Mouse (Mus musculus) macrophage (primary cell): Measurements from ENCODE around the gene Mtfmt. TPM values are rescaled to one million over a fixed set of nuclear protein-coding genes. Genes with fewer than 3 reads are reported as not detected.

Source experiments
- H3K27ac ChIP-seq: fragments of 350-480 bp; formaldehyde crosslinking; 2 replicates; pipeline ENCODE4 v1.9.0; 2021
- H3K36me3 ChIP-seq: fragments of 350-480 bp; formaldehyde crosslinking; 2 replicates; pipeline ENCODE4 v1.9.0; 2021; ENCODE audit errors: inconsistent target
- H3K4me3 ChIP-seq: fragments of 350-480 bp; formaldehyde crosslinking; 2 replicates; pipeline ENCODE4 v1.9.0; 2021; ENCODE audit errors: inconsistent target
- H3K79me2 ChIP-seq: fragments of 350-480 bp; formaldehyde crosslinking; 2 replicates; pipeline ENCODE4 v1.9.0; 2021; ENCODE audit errors: inconsistent target
- WGBS: methylation state at CpG from one replicate; pipeline ENCODE4 v1.1.7; 2026; ENCODE audit warnings: inconsistent platforms; ENCODE audit not compliant: missing documents; 5-methylcytosine and 5-hydroxymethylcytosine counted together
- polyA plus RNA-seq: library from polyadenylated mRNA; stranded (reverse); fragments of 250-400 nt; gene quantifications from 3 replicates; pipeline ENCODE4 v1.2.4, GENCODE M21; 2018; ENCODE audit warnings: inconsistent platforms

Mtfmt gene
- polyA plus RNA-seq, 1 experiment from 2014 or later = 7.4 TPM

DNA sequence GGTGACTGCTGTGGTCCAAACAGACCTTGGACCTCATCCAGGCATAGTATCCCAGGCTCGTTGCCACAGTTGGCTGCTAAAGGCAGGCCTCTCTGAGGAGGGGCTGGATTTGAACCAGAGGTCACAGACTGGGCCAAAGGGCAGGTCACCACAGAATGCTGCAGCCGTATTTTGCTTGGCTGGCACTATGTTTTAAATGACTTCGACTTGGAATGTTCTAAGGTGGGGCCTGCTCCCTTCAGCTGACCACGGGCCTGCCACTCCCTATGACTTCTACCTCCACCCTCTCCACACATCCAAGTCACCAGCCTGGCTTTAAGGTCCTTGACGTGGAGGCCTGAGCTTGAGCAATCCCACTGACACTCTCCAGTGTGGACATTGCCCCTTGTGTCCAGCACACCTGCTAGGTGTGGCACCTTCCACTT lies 26.7 kb upstream of the Mtfmt start:
- Histone ChIP-seq H3K4me3 (no peak overlapping the region), H3K36me3 (no peaks in the 10 kb centered on the region), H3K79me2 (no peaks in the 10 kb centered on the region), H3K27ac (no peak overlapping the region)
- WGBS = 89% methylated on average over 5 of the region's 5 CpGs

DNA sequence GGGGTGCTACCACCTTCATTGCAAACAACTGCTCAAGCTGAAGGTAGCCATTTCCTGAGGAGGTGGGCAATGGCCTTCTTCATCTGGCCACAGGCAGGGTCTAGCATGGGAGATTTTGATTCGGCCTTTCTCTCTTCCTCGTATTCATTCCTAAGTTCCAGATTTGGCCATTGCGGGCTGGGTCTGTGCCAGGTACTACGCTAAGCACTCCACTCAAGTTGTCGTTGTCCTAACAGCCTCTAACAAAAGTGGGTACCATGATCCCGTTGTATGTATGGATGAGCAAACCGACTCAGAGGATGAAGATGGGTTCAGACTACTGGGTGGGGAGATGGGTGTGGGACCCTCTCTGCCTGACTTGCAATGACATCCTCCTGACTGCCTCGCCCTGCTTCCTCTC lies 25.2 kb upstream of the Mtfmt start:
- 84% methylated on average over 8 of the region's 8 CpGs for WGBS

DNA sequence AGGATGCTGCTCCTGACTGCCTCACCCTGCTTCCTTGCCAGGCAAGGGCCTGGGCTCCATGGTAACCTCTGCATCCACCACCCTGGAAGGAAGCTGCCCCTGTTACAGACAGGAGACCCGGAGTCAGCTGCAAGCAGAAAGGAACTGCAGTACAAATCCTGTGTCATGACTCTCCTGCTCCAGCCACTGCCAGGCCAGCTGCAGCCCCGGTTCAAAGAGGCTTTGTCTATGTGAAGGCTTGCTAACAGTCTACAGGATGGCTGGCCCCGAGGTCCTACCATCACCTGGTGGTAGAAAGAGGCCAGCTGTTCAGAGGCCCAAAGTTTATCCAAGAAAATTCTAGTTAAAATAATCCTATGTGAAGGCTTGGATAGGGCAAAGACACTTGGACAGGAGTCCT lies 24.3 kb upstream of the Mtfmt start:
- WGBS = 72% methylated on average over 3 of the region's 3 CpGs
- no peaks in the 10 kb centered on the region for H3K79me2 ChIP-seq
- H3K36me3 ChIP-seq = no peaks in the 10 kb centered on the region
- H3K27ac ChIP-seq = no peak overlapping the region
- no peak overlapping the region for H3K4me3 ChIP-seq

More for the DNA sequence above, 25.2 kb upstream of the Mtfmt start:
- Histone ChIP-seq H3K27ac (no peak overlapping the region), H3K36me3 (no peaks in the 10 kb centered on the region), H3K4me3 (no peak overlapping the region), H3K79me2 (no peaks in the 10 kb centered on the region)

DNA sequence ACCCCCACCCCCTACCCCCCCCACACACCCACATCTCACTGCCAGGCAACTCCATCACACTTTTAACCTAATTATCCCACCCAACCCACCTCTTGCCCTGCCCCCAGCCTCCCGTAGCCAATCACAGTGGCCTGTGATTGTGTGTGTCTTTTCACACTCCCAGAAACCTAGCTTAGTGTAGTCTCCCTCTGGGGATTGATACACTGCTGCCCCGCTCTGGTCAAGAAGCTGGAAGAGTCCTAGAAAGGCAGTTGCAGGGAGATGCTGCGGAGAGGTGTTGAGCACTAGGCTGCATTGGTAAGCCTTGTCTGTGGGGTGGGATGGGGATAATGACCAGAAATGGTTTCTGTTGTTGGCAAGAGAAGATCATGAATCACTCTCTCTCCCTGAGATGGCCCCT lies 17.8 kb upstream of the Mtfmt start:
- 97% methylated on average over 3 of the region's 3 CpGs for WGBS
- no peak overlapping the region for H3K27ac ChIP-seq
- H3K36me3 ChIP-seq = no peaks in the 10 kb centered on the region
- H3K79me2 ChIP-seq = no peaks in the 10 kb centered on the region
- no peak overlapping the region for H3K4me3 ChIP-seq

DNA sequence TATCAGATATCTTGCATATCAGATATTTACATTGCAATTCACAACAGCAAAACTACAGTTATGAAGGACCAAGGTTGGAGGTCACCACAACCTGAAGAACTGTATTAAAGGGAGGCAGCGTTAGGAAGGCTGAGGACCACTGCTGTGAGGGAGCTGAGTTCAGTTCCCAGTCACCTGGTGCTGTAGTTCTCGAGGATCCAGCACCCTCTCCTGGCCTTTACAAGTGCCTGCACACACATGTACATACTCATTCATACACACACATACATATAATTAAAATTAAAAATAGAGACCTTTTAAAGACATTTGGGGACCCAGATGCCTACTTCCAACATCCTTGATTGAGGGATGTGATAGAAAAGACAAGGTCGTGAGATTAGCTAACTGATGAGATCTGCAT lies 15.9 kb upstream of the Mtfmt start:
- H3K79me2 ChIP-seq = no peaks in the 10 kb centered on the region
- H3K27ac ChIP-seq = no peak overlapping the region
- H3K4me3 ChIP-seq = no peak overlapping the region
- no peaks in the 10 kb centered on the region for H3K36me3 ChIP-seq
- 95% methylated on average over 3 of the region's 3 CpGs for WGBS

DNA sequence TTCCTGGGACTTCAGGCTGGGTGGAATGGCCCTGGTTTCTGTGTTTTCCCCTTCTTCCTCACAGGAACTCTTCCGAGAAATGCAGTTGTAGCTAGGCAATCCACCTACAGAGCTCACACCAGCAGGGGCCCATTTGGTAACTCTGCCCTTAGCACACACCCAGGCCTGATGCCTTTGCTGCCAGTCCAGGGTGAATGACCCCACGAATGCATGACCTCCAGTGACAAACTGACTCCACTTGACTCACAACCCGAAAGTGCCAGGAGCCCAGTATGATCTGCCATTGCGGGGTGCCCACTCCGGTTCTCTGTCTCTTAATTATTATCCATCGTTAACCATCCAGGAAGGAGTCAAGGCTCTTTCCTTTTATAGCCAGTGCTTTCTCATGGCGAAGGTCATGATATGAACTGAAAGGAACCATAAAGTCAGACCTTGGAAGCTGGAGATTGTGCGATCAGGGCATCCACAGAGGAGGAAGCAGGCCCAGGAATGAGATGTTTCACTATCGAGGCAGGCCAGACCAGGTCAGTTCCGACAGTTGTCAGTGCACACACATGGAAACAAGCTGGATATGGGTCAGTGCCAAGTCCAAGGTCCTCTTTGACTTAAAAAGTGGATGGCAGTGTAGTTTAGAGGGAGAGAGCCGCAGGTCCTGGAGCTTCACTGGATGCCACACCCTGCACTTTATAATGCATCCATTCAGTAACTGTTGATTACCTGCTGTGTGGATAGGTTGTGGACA lies 12.7 kb upstream of the Mtfmt start, which contains the start of gene Slc51b:
Gene Slc51b, minus strand, starts transcription at position 196 of the 742 bp plus-strand sequence.
- Histone ChIP-seq H3K79me2 (no peaks in the 10 kb centered on the region), H3K36me3 (no peaks in the 10 kb centered on the region), H3K27ac (no peak within 1 kb of the TSS), H3K4me3 (no peak within 1 kb of the TSS)
- 96% methylated on average over 11 of the region's 11 CpGs for WGBS

DNA sequence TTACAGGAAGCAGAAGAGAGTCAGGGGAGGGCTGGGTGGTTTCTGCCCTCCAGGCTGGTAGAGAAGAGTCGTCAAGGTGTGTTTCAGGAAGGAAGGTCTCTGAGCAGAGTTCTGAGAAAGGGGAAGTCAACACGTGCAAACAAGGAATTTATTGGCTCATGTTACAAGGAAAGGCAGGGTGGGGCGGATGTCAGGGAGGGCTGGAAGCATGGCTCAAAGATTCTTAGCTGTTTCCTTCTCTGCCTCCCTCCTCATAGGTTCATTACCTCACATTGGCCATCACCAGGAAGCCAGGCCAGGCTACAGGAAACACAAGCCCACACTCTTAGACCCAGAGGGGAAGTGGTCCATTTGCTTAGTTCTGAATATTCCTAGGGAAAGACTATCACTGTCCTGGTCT lies 11.2 kb upstream of the Mtfmt start:
- H3K27ac ChIP-seq = no peak overlapping the region
- H3K79me2 ChIP-seq = no peaks in the 10 kb centered on the region
- WGBS = 3% methylated on average over 3 of the region's 3 CpGs
- H3K4me3 ChIP-seq = no peak overlapping the region
- H3K36me3 ChIP-seq = no peaks in the 10 kb centered on the region

DNA sequence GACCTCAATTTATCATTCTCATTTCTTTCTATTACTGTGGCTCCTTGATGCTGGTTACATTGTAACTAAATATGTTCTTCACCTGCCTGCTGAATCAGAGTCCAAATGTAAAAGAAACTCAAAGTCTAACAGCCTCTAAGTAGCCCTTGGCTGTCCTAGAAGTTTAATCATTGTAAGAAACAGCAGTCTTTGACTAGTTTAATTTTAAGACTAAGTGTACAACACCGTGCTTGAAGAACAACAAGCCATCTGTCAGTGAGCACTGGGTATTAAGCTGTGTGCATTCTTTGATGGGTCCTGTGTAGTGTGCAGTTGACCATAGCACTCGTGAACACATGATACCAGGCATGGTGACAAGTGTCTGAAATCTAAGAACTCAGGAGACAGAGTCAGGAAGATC lies 8.1 kb upstream of the Mtfmt start:
- H3K36me3 ChIP-seq = no peaks in the 10 kb centered on the region
- no peaks in the 10 kb centered on the region for H3K79me2 ChIP-seq
- H3K27ac ChIP-seq = no peak overlapping the region
- 88% methylated on average over 2 of the region's 2 CpGs for WGBS
- no peak overlapping the region for H3K4me3 ChIP-seq

DNA sequence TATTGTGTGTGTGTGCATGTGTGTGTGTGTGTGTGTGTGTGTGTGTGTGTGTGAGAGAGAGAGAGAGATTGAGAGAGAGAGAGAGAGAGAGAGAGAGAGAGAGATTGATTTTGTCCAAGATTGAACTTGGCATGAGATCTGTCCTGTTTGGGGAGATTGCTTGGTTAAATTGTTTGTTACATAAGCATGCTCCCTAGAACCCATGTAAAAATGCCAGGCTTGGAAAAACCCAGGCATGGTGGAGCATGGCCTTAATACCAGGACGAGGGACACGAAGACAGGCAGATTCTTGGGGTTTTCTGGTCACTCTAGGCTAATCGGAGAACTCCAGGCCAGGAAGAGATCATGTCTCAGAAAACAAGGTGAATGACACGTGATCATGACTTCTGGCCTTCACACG lies 7.6 kb upstream of the Mtfmt start:
- Histone ChIP-seq H3K27ac (no peak overlapping the region), H3K36me3 (no peaks in the 10 kb centered on the region), H3K4me3 (no peak overlapping the region), H3K79me2 (no peaks in the 10 kb centered on the region)
- WGBS = 91% methylated on average over 5 of the region's 5 CpGs

DNA sequence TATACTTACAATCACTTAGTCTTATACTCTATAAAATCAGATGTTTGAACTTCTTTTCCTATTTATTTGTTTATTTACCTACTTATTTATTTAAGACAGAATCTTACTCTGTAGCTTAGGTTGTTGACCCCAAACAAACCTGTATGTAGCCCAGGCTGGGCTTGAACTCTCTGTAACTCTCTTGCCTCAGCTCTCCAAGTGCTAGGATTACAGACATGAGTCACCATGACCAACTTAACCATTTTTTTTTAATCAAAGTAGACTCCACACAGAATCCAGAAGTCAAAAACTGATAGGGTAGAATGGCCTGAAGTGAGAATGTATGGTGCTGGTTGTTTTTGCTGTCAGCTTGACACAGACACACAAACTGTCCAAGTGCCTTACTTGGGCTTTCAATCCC lies 5.2 kb upstream of the Mtfmt start:
- no peak overlapping the region for H3K27ac ChIP-seq
- H3K4me3 ChIP-seq = no peak overlapping the region
- no peaks in the 10 kb centered on the region for H3K36me3 ChIP-seq
- H3K79me2 ChIP-seq = no peaks in the 10 kb centered on the region

DNA sequence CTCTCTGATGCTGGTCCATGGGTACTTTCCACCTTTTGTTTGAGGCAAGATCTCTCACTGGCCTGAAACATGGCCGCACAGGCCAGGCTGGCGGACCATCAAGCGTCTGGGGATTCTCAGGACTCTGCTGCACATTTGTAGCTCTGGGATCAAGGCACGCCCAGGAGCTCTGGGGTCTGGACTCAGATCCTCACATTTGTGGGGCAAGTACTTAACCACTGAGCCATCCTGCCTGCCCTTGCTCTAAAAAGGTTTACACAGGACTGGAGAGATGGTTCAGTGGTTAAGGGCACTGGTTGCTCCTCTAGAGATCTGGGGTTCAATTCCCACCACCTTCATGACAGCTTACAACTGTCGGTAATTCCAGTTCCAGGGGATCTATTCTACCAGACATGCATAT lies 4.7 kb upstream of the Mtfmt start:
- no peaks in the 10 kb centered on the region for H3K36me3 ChIP-seq
- 92% methylated on average over 5 of the region's 5 CpGs for WGBS
- peaks cover under 1% of the 10 kb centered on the region; the same call in 1 of the 2 replicates for H3K79me2 ChIP-seq
- H3K4me3 ChIP-seq = no peak overlapping the region
- no peak overlapping the region for H3K27ac ChIP-seq

DNA sequence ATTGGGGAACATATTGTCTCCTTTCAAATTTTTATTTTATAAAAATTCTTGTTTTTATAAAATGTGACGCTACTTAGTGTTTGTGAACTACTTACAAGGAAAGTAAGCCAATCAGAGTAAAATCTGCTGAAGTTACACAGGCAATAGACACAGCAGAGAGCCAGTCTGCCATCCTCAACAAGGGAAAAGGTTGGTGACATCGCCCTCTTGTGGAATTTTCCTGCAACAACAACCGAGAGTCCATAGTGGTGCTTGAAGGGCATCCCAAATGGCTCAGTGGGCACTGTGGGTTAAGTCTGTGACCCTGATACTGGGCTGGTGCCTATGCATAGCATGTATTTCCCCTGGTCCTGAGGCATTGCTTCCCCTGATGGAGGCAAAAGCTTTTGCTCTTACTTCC lies 3.3 kb upstream of the Mtfmt start:
- WGBS = 0% methylated on average over 3 of the region's 3 CpGs
- H3K79me2 ChIP-seq = peaks cover 14% of the 10 kb centered on the region
- no peak overlapping the region for H3K27ac ChIP-seq
- no peaks in the 10 kb centered on the region for H3K36me3 ChIP-seq
- H3K4me3 ChIP-seq = no peak overlapping the region

DNA sequence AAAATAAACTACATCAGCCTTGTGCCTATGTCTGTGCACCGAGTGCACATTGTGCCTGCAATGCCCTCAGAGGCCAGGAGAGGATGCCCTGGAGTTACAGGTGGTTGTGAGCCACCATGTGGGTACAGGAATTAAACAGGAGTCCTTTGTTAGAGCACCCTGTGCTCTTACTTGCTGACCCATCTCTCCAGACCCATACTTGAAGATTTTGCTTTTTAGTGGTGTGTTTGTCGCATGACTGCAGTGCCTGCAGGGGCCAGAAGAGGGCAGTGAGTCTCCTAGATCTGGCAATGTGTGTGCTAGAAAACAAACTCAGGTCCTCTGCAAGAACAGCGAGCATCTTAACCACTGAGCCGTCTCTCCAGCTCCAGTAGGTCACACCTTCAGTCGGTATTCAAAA lies 1.4 kb upstream of the Mtfmt start:
- WGBS = 72% methylated on average over 5 of the region's 5 CpGs
- Histone ChIP-seq H3K79me2 (peaks cover 22% of the 10 kb centered on the region), H3K4me3 (no peak overlapping the region), H3K27ac (no peak overlapping the region), H3K36me3 (no peaks in the 10 kb centered on the region)

DNA sequence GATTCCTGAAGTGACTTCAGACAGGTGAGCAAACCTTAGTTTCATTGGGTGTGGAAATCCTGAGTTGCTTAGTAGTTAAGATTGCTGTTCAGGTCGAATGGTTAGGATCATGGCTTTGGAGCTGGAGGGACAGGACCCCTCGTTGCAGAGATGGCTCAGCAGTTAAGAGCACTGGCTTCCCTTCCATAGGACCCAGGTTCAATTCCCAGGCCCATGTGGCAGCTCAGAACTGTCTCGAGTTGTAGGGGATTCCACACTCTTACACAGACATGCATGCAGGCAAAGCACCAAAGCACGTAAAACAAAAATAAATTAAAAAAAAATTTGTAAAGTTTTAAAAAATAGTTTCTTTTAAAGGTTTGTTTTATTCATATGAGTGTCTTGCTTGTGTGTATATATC lies 371 bp upstream of the Mtfmt start:
- peaks cover 2% of the 10 kb centered on the region; the same call in 1 of the 2 replicates for H3K36me3 ChIP-seq
- H3K4me3 ChIP-seq = no peak overlapping the region
- WGBS = 84% methylated on average over 4 of the region's 4 CpGs
- H3K79me2 ChIP-seq = peaks cover 22% of the 10 kb centered on the region
- H3K27ac ChIP-seq = no peak overlapping the region

DNA sequence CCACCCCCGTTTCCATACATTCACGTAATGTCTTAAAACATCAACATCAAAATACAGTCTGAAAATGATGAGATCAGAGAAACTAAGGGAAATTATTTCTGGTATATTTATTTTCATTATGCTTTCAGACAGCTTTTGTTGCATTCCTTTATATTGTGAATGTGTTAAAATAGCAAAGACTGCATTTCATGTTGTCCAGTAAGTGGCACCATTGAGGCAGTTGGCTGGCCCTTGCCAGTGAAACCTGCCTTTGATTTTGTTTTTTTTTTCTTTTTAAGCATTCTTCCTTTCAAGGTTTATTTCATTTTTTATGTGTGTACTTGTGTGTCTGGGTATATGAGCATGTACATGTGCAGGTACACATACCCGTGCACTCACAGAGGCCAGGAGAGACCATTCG lies 9.1 kb downstream of the Mtfmt start:
- no peaks in the 10 kb centered on the region for H3K79me2 ChIP-seq
- H3K27ac ChIP-seq = no peak overlapping the region
- 100% methylated on average over 4 of the region's 4 CpGs for WGBS
- peaks cover 67% of the 10 kb centered on the region for H3K36me3 ChIP-seq
- no peak overlapping the region for H3K4me3 ChIP-seq

DNA sequence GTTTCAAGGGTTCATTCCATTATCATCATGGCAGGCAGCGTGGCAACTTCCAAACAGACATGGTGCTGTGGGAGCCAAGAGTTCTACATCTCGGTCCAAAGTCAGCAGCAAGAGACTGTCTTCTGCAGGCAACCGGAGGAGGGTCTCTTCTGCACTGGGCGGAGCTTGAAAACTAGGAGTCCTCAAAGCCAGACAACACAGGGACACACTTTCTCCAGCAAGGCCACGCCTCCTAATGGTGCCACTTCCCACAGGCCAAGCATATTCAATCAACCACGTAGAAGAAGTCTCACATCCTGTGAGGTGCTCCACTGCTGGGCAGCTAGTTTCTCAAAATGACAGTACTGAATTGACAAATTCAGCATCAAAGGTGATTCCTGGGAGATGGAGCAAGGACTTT lies 12.4 kb downstream of the Mtfmt start:
- Histone ChIP-seq H3K79me2 (no peaks in the 10 kb centered on the region), H3K4me3 (no peak overlapping the region), H3K36me3 (peaks cover 58% of the 10 kb centered on the region), H3K27ac (no peak overlapping the region)
- WGBS = 98% methylated on average over 6 of the region's 6 CpGs
